Comparison of ENCODE assay signal across 8 mouse cellular contexts in the genomic region with DNA sequence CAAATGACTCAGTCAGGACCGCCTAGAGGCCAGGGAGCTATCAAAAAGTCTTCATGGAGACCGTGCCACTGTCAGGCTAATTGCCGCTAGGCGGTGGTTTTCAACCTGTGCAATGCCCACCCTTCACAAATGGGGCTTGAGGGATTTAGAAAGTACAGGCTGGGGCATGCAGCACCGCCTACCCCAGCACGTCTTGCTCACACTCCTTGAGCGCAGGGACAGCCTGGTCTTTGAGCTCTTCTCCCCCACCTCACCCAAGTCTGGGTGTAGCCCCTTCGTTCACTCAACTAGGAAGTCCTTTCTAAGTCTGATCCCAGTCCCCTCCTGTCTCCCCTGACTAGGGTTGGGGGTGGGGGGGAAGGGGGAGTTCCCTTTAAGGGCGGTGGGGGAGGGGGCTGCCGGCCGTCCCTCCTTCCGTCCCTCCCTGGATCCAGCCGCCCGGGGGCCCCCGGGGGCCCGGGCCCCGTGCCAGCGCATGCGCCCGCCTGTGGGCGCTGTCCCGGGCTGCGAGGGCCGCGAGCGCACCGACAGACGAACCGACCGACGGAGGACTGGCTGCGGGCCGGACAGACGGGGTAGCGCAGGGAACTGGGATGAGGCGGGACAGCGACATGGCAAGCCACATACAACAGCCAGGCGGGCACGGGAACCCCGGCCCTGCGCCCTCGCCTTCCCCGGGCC. TPM values are rescaled to one million over a fixed set of nuclear protein-coding genes. Genes with fewer than 3 reads are reported as not detected.
DNase-seq lines count a peak whose midpoint lies in the region; ATAC-seq and TF ChIP-seq lines count a peak whose summit lies in the region.

A gene (plus strand): TSS at position 497 of the 681 bp plus-strand sequence.

- 1% methylated on average over 43 of the region's 43 CpGs for WGBS in embryonic facial prominence, embryonic 13.5 days
- 2% methylated on average over 39 of the region's 43 CpGs for WGBS in lung, postnatal 0 days

- H3K4me1 ChIP-seq in embryonic facial prominence, embryonic 13.5 days, result peaks cover 23% of the 10 kb centered on the region
- H3K4me1 ChIP-seq in lung, postnatal 0 days (ENCODE audit: insufficient read depth, low read depth, low read length), result 0 out of 2 replicates have a peak, but pooled peaks cover 2% of the 10 kb centered on the region

- no peaks in the 10 kb centered on the region for H3K36me3 ChIP-seq in embryonic facial prominence, embryonic 13.5 days
- no peaks in the 10 kb centered on the region for H3K36me3 ChIP-seq in lung, postnatal 0 days (ENCODE audit: insufficient read depth, low read length)

- H3K9me3 ChIP-seq in embryonic facial prominence, embryonic 13.5 days, result peaks cover 16% of the 10 kb centered on the region
- peaks cover 4% of the 10 kb centered on the region for H3K9me3 ChIP-seq in lung, postnatal 0 days (ENCODE audit: low read length)

- no peak for TF ChIP-seq CTCF in layer of hippocampus, adult 2 months (conservative IDR thresholded peaks at IDR 0.05)
- TF ChIP-seq CTCF in lung, postnatal 0 days (IDR thresholded peaks at IDR 0.05), result no peak; the same call in 1 of the 2 replicates

- intact Hi-C loops in gastrocnemius, postnatal 14 days (cut with DNase I; ENCODE audit: low total_unique reads), result no loop called here

- peak within 1 kb of the TSS; percentile 84 for H3K27ac ChIP-seq in layer of hippocampus, adult 2 months
- H3K27ac ChIP-seq in embryonic facial prominence, embryonic 13.5 days, result no peak within 1 kb of the TSS
- no peak within 1 kb of the TSS for H3K27ac ChIP-seq in lung, postnatal 0 days (ENCODE audit: low read length)

- peak within 1 kb of the TSS; percentile 75 for H3K4me2 ChIP-seq in embryonic facial prominence, embryonic 13.5 days
- peak within 1 kb of the TSS; percentile 59 for H3K4me2 ChIP-seq in lung, postnatal 0 days (replicated peaks; ENCODE audit: low read depth, low read length)

- peak within 1 kb of the TSS; percentile 49 for H3K4me3 ChIP-seq in layer of hippocampus, adult 2 months
- peak within 1 kb of the TSS; percentile 46 for H3K4me3 ChIP-seq in embryonic facial prominence, embryonic 13.5 days
- H3K4me3 ChIP-seq in lung, postnatal 0 days (ENCODE audit: low read depth, low read length), result peak within 1 kb of the TSS; percentile 33

- no peak for DNase-seq in layer of hippocampus, adult 2 months (ENCODE audit: low spot score in 2 of 2)
- DNase-seq in layer of hippocampus, adult 9-11 months, result no peak
- DNase-seq in induced T-regulatory cell, adult 2 months (ENCODE audit: low read depth), result peak; percentile 17
- peak; percentile 23 for DNase-seq in lung, postnatal 0 days (ENCODE audit: low spot score)
- DNase-seq in thymus, adult 18-20 months, result no peak
- no peak for DNase-seq in cerebellum, postnatal 36 days
- no peak for DNase-seq in gastrocnemius, postnatal 14 days

- ATAC-seq in embryonic facial prominence, embryonic 13.5 days (ENCODE audit: insufficient number of reproducible peaks, insufficient read depth, low FRiP score, low TSS enrichment, low read depth), result peak; percentile 29; the same call in 1 of the 2 replicates
- peak; percentile 38 for ATAC-seq in lung, postnatal 0 days

- peak within 1 kb of the TSS; percentile 62 for H3K9ac ChIP-seq in embryonic facial prominence, embryonic 13.5 days
- 0 out of 2 replicates have a peak within 1 kb of the TSS, but pooled peaks have one; percentile 5 for H3K9ac ChIP-seq in lung, postnatal 0 days (replicated peaks; ENCODE audit: low read depth)

- H3K27me3 ChIP-seq in embryonic facial prominence, embryonic 13.5 days, result peaks cover 69% of the 10 kb centered on the region
- H3K27me3 ChIP-seq in lung, postnatal 0 days (replicated peaks; ENCODE audit: insufficient read depth, low read length), result peaks cover 19% of the 10 kb centered on the region

- TF ChIP-seq EP300 in lung, postnatal 0 days (IDR thresholded peaks at IDR 0.05), result no peak

RNA-seq across cellular contexts. Expression of the gene that starts here (rescaled TPM):
- 10 to 100 TPM; 50.0 to 50.6 TPM for total RNA-seq in layer of hippocampus, adult 2 months (2021)
- 5.3 and 5.5 TPM in 2 replicates for polyA plus RNA-seq in embryonic facial prominence, embryonic 13.5 days (2015; fragmentation: Nextera tagmentation; extraction: Ambion mirVana)
- polyA plus RNA-seq in lung, postnatal 0 days (2015; fragmentation: Nextera tagmentation; extraction: Ambion mirVana), result 20.1 and 21.7 TPM in 2 replicates
- total RNA-seq in gastrocnemius, postnatal 14 days (2021), result 1 to 10 TPM in 1 of 2 experiments, under 1 TPM in 1; 0.84 to 1.3 TPM

Comparison
In these comparisons a context has a peak if more than half of its experiments do, and no peak if none do; other contexts are left out.
1. RNA of the gene that starts here (total RNA-seq): 50.0 to 50.6 TPM in layer of hippocampus, adult 2 months; 0.84 to 1.3 TPM in gastrocnemius, postnatal 14 days; every median in the first group is over 10 times any median in the second.
2. DNase-seq: peak in induced T-regulatory cell, adult 2 months (single experiment) and lung, postnatal 0 days (single experiment); none in layer of hippocampus, adult 2 months (0 of 2), layer of hippocampus, adult 9-11 months (single experiment), thymus, adult 18-20 months (0 of 2), cerebellum, postnatal 36 days (0 of 2) and gastrocnemius, postnatal 14 days (single experiment).
3. Peak in every context shown above with its lines, with median percentiles within 50 percentile points of each other: H3K4me3 ChIP-seq.